Mouse (Mus musculus): ENCODE results near the gene Hcar2. TPM values are rescaled to one million over a fixed set of nuclear protein-coding genes. Genes with fewer than 3 reads are reported as not detected.

The Hcar2 gene
- polyA plus RNA-seq, 1 experiment from 2014 or later = 0.10 TPM

- no peaks in the 10 kb centered on the region for H3K9me3 ChIP-seq (replicated peaks)
- H3K27ac ChIP-seq = peak overlapping the region; percentile 72
- ATAC-seq (replicated peaks; ENCODE audit: low FRiP score) = no peak
- H3K4me1 ChIP-seq = peaks cover 23% of the 10 kb centered on the region
- H3K4me3 ChIP-seq (replicated peaks) = no peak overlapping the region
- no peak overlapping the region for H3K4me2 ChIP-seq
- peaks cover 44% of the 10 kb centered on the region for H3K36me3 ChIP-seq
- WGBS = 37% methylated on average over 3 of the region's 3 CpGs
- H3K9ac ChIP-seq = no peak overlapping the region
- H3K27me3 ChIP-seq = no peaks in the 10 kb centered on the region
These were observed 44.1 kb downstream of the Hcar2 start for GRCm38 (mm10) chr5:123821264-123821571.

GRCm38 (mm10) chr5:123820501-123821263, 44.6 kb downstream of the Hcar2 start:
- no peak overlapping the region for H3K4me2 ChIP-seq
- no peak overlapping the region for H3K4me3 ChIP-seq (replicated peaks)
- H3K27me3 ChIP-seq = no peaks in the 10 kb centered on the region
- H3K27ac ChIP-seq = peak overlapping the region; percentile 72
- H3K36me3 ChIP-seq = peaks cover 49% of the 10 kb centered on the region
- no peak overlapping the region for H3K9ac ChIP-seq
- H3K9me3 ChIP-seq (replicated peaks) = no peaks in the 10 kb centered on the region
- ATAC-seq (replicated peaks; ENCODE audit: low FRiP score) = peak; percentile 88
- peaks cover 23% of the 10 kb centered on the region for H3K4me1 ChIP-seq
- 45% methylated on average over 9 of the region's 9 CpGs for WGBS

GRCm38 (mm10) chr5:123818941-123819577, 46.2 kb downstream of the Hcar2 start:
- no peak overlapping the region for H3K9ac ChIP-seq
- H3K4me1 ChIP-seq = peaks cover 23% of the 10 kb centered on the region
- H3K4me2 ChIP-seq = peak overlapping the region; percentile 18; the same call in 1 of the 2 replicates
- H3K9me3 ChIP-seq (replicated peaks) = no peaks in the 10 kb centered on the region
- WGBS = 72% methylated on average over 19 of the region's 19 CpGs
- H3K27ac ChIP-seq = peak overlapping the region; percentile 42
- no peak overlapping the region for H3K4me3 ChIP-seq (replicated peaks)
- peak; percentile 38 for ATAC-seq (replicated peaks; ENCODE audit: low FRiP score)
- no peaks in the 10 kb centered on the region for H3K27me3 ChIP-seq
- peaks cover 61% of the 10 kb centered on the region for H3K36me3 ChIP-seq

- no peak for ATAC-seq (replicated peaks; ENCODE audit: low FRiP score)
- Histone ChIP-seq H3K36me3 (peaks cover 69% of the 10 kb centered on the region), H3K27ac (no peak overlapping the region), H3K9ac (no peak overlapping the region), H3K4me1 (peaks cover 23% of the 10 kb centered on the region), H3K4me2 (no peak overlapping the region), H3K4me3 (replicated peaks) (no peak overlapping the region), H3K27me3 (no peaks in the 10 kb centered on the region), H3K9me3 (replicated peaks) (no peaks in the 10 kb centered on the region)
- WGBS = 92% methylated on average over 7 of the region's 7 CpGs
These were observed 48.4 kb downstream of the Hcar2 start for GRCm38 (mm10) chr5:123816891-123817290.

Other genes with a start within 250 kb of the Hcar2 start
- gene Clip1, start 180.9 kb downstream of the Hcar2 start, polyA plus RNA-seq (2015; fragmentation: Nextera tagmentation; extraction: Ambion mirVana) = 34.0 and 34.1 TPM in 2 replicates
- gene Zcchc8, start 144.4 kb downstream of the Hcar2 start, polyA plus RNA-seq (2015; fragmentation: Nextera tagmentation; extraction: Ambion mirVana) = 82.7 and 83.5 TPM in 2 replicates
- 122 and 124 TPM in 2 replicates for gene Rsrc2, start 116.1 kb downstream of the Hcar2 start, polyA plus RNA-seq (2015; fragmentation: Nextera tagmentation; extraction: Ambion mirVana)
- gene Kntc1, start 115.8 kb downstream of the Hcar2 start, polyA plus RNA-seq (2015; fragmentation: Nextera tagmentation; extraction: Ambion mirVana) = 33.0 and 34.1 TPM in 2 replicates
- 2.0 TPM in 2 replicates for gene Hcar1, start 14.5 kb upstream of the Hcar2 start, polyA plus RNA-seq (2015; fragmentation: Nextera tagmentation; extraction: Ambion mirVana)
- 145 and 164 TPM in 2 replicates for gene Denr, start 41.7 kb upstream of the Hcar2 start, polyA plus RNA-seq (2015; fragmentation: Nextera tagmentation; extraction: Ambion mirVana)
- 1.7 and 2.9 TPM in 2 replicates for gene Gm43518, start 61.9 kb upstream of the Hcar2 start, polyA plus RNA-seq (2015; fragmentation: Nextera tagmentation; extraction: Ambion mirVana)
- 6.0 and 6.9 TPM in 2 replicates for gene Ccdc62, start 65.2 kb upstream of the Hcar2 start, polyA plus RNA-seq (2015; fragmentation: Nextera tagmentation; extraction: Ambion mirVana)
- 18.2 and 20.0 TPM in 2 replicates for gene Hip1r, start 108.1 kb upstream of the Hcar2 start, polyA plus RNA-seq (2015; fragmentation: Nextera tagmentation; extraction: Ambion mirVana)
- 33.8 and 35.3 TPM in 2 replicates for gene Vps37b, start 166.8 kb upstream of the Hcar2 start, polyA plus RNA-seq (2015; fragmentation: Nextera tagmentation; extraction: Ambion mirVana)
- 1.5 and 1.7 TPM in 2 replicates for gene Abcb9, start 230.3 kb upstream of the Hcar2 start, polyA plus RNA-seq (2015; fragmentation: Nextera tagmentation; extraction: Ambion mirVana)
- 22.5 and 24.7 TPM in 2 replicates for gene Ogfod2, start 246.8 kb upstream of the Hcar2 start, polyA plus RNA-seq (2015; fragmentation: Nextera tagmentation; extraction: Ambion mirVana)

Data from kidney, embryonic 15.5 days (tissue).